Mouse (Mus musculus) CH12.LX (cell line): ENCODE data around the gene Olfr811.

Experiments used
- CHD1 ChIP-seq: IDR thresholded peaks from 2 replicates; pipeline ENCODE4 v1.6.1; 2012; ENCODE audit warnings: low read depth, low read length, improper control_type of control experiment, inconsistent platforms
- CTCF ChIP-seq, 2 experiments: IDR thresholded peaks in 1 of 2; conservative IDR thresholded peaks in 1 of 2; 2 replicates each; pipeline ENCODE4 v1.5.1; 2011 to 2012; ENCODE audit warnings: low read depth in 2 of 2, low read length in 2 of 2, improper control_type of control experiment in 1 of 2, inconsistent platforms in 1 of 2, mild to moderate bottlenecking in 1 of 2, moderate library complexity in 1 of 2
- E2F4 ChIP-seq: IDR thresholded peaks from 2 replicates; pipeline ENCODE4 v1.6.1; 2011; ENCODE audit warnings: low read depth, low read length, improper control_type of control experiment; ENCODE audit not compliant: insufficient replicate concordance
- MAX ChIP-seq: IDR thresholded peaks from 2 replicates; pipeline ENCODE4 v1.6.1; 2011; ENCODE audit warnings: low read length, improper control_type of control experiment
- NELFE ChIP-seq: IDR thresholded peaks from 2 replicates; pipeline ENCODE4 v1.6.1; 2011; ENCODE audit warnings: low read depth, low read length, improper control_type of control experiment
- POLR2A ChIP-seq: IDR thresholded peaks from 2 replicates; pipeline ENCODE4 v1.6.1; 2011; ENCODE audit warnings: low read depth, mild to moderate bottlenecking, improper control_type of control experiment, low read length

DNA sequence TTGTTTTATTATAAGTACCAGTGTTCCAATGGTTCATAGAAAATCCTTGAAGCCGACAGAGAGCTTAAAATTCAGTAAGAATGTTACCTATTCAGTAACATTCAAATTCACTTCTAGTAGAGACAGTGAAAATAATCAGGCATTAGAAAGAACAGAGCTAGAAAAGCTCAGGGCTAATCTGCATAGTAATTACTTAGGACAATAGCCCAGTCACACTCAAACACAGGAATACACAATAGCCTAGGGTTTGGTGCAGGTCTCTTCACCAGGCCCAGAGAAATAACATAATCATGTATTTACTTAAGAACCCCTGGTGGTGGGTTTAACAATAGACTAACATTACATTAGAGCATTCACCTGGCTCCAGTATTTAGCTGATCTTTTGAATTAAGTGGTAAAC, 43.1 kb upstream of the Olfr811 start:
- TF ChIP-seq POLR2A (no peak), E2F4 (no peak), MAX (no peak), CTCF (conservative IDR thresholded peaks at IDR 0.05 in 1 of 2, IDR thresholded peaks at IDR 0.05 in 1 of 2; ENCODE audit: low read depth in 2 of 2, low read length in 2 of 2) (no peak), CHD1 (no peak), NELFE (no peak)
